Mouse (Mus musculus): ENCODE results near the gene Chmp6. TPM values are rescaled to one million over a fixed set of nuclear protein-coding genes. Genes with fewer than 3 reads are reported as not detected.

Chmp6 gene
- 41.9 and 43.9 TPM in 2 replicates for polyA plus RNA-seq (2012; rRNA removed)

DNA sequence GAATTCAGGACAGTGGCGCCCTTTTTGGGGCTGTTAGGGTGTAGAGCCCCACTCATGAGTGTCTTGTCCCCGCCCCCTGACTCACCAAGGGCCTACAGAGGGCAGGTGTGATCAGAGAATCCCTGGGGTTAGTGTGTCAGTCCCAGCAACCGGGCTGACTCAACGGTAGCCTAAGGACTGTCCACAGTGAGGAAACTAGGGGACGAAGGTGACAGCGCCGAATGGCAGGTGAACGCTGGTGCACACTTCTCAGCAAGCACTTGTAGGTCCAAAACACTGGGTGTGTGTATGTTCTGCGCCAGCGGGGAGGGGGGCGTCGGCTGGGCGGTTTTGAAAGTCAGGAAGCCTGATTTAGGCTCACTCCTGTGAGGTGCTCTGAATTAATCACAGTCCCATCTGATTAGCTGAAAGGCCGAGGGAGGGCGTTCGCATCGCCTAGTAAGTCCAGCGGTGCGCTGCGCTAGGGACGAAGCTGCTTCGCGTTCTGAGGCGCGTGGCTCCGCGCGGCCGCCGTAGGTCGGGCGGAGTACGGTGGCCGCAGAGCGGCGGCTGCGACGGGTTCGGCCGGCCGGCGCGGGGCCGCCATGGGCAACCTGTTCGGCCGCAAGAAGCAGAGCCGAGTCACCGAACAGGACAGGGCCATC, at the start of gene Chmp6:
Gene Chmp6, plus strand, starts transcription at position 151 of the 644 bp plus-strand sequence.
- peak within 1 kb of the TSS; percentile 89 for H3K4me3 ChIP-seq (replicated peaks; ENCODE audit: insufficient read depth, low read depth, low read length)
- peaks cover 17% of the 10 kb centered on the region; the same call in 1 of the 2 replicates for H3K4me1 ChIP-seq (ENCODE audit: control insufficient read depth, insufficient read depth, low read length)
- under 1% methylated on average over 48 of the region's 48 CpGs for WGBS
- no peaks in the 10 kb centered on the region for H3K27me3 ChIP-seq (ENCODE audit: control insufficient read depth, insufficient read depth, low read length)
- peak; percentile 45; the same call in 1 of the 2 replicates for TF ChIP-seq POLR2A (IDR thresholded peaks at IDR 0.05; ENCODE audit: borderline replicate concordance, insufficient read depth, low read length)
- 0 out of 2 replicates have a peak, but pooled peaks have one; percentile 9 for TF ChIP-seq CTCF (IDR thresholded peaks at IDR 0.05; ENCODE audit: borderline replicate concordance, insufficient read depth, low read depth, low read length)
- DNase-seq = peak; percentile 92 to 97
- peak within 1 kb of the TSS; percentile 62 for H3K27ac ChIP-seq (ENCODE audit: insufficient read depth, low read length)

DNA sequence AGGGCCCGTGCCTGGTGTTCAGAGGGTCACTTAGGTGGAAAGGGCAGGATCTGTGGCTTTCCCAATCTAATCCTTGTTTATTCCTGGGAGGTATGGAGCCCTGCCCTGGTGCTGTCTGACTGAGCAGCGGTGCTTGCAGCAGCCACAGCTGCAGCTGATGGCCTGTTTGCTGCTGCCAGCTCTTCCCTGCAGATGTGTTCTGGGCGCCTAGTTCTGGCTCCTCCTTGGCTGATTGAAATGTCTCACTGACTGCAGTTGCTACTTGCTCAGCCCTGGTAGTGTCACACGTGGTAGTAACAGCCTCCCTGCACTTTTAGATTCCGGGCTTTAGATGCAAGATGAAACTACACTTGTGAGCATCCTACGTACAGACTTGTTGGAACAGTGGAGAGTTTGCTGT, 46.4 kb upstream of the Chmp6 start:
- no peak for TF ChIP-seq CTCF (IDR thresholded peaks at IDR 0.05; ENCODE audit: borderline replicate concordance, insufficient read depth, low read depth, low read length)
- TF ChIP-seq POLR2A (IDR thresholded peaks at IDR 0.05; ENCODE audit: borderline replicate concordance, insufficient read depth, low read length) = no peak
- Histone ChIP-seq H3K4me3 (replicated peaks; ENCODE audit: insufficient read depth, low read depth, low read length) (no peak overlapping the region), H3K27me3 (ENCODE audit: control insufficient read depth, insufficient read depth, low read length) (no peaks in the 10 kb centered on the region), H3K4me1 (ENCODE audit: control insufficient read depth, insufficient read depth, low read length) (peaks cover 3% of the 10 kb centered on the region; the same call in 1 of the 2 replicates), H3K27ac (ENCODE audit: insufficient read depth, low read length) (no peak overlapping the region)
- WGBS = 83% methylated on average over 6 of the region's 6 CpGs
- no peak for DNase-seq

DNA sequence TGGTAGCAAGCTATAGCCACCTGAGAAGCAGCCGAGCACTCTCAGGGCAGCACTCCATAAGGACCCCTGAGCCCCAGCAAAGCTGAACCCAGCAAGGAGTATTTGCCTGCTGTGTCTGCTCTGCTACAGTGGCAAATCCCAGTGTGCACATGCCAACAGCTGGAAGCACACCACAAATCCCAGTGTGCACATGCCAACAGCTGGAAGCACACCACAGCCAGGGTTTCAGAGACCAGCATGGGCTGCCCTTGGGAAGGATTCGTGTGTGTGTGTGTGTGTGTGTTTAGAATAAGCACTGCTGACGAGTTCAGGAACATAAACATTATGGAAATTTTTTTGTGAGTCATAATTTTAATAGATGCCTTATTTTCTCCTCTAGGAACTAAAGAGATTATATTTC, 45.1 kb upstream of the Chmp6 start:
- TF ChIP-seq CTCF (IDR thresholded peaks at IDR 0.05; ENCODE audit: borderline replicate concordance, insufficient read depth, low read depth, low read length) (no peak), POLR2A (IDR thresholded peaks at IDR 0.05; ENCODE audit: borderline replicate concordance, insufficient read depth, low read length) (no peak)
- H3K4me1 ChIP-seq (ENCODE audit: control insufficient read depth, insufficient read depth, low read length) = peaks cover 3% of the 10 kb centered on the region; the same call in 1 of the 2 replicates
- H3K27me3 ChIP-seq (ENCODE audit: control insufficient read depth, insufficient read depth, low read length) = no peaks in the 10 kb centered on the region
- 87% methylated on average over 3 of the region's 3 CpGs for WGBS
- DNase-seq = no peak
- no peak overlapping the region for H3K4me3 ChIP-seq (replicated peaks; ENCODE audit: insufficient read depth, low read depth, low read length)
- no peak overlapping the region for H3K27ac ChIP-seq (ENCODE audit: insufficient read depth, low read length)

DNA sequence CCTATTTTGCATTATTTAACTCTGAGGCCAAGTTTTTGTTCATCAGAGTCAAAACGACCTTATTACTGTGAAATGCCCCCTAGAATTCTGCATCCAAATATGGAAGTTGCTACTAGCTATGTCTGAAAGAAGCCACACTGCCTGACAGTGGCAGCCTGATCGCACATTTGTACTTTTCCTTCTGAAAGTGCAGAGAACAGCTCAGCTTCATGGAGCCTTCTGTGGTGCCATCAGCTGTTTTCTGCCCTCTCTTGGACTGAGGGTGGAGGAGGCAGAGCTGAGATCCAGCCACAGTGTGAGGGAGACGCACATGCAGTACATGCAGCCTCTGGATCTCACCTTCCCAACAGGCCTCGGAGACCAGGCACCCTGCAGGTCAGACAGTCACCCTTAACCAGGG, 44.7 kb upstream of the Chmp6 start:
- 86% methylated on average over 4 of the region's 4 CpGs for WGBS

DNA sequence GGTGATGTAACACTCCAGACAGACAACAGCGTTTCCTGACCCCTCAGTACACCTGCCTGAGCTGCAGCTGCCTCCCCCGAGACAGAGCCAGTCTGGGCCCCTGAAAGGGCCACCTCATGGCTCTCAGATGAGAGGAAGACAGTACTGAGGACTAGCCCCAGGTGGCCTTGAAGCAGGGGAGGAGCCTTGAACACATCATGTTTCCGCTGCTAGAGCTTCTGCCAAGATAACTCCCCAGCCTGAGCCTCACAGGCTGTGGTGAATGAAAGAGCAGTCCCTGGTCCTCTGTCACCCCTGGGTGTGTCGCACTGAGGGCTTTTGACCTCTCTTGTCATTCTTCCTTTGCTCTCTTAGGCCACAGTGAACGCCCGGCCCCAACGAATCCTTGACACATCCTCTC, 42.1 kb upstream of the Chmp6 start:
- Histone ChIP-seq H3K27ac (ENCODE audit: insufficient read depth, low read length) (no peak overlapping the region), H3K27me3 (ENCODE audit: control insufficient read depth, insufficient read depth, low read length) (no peaks in the 10 kb centered on the region), H3K4me3 (replicated peaks; ENCODE audit: insufficient read depth, low read depth, low read length) (no peak overlapping the region), H3K4me1 (ENCODE audit: control insufficient read depth, insufficient read depth, low read length) (no peaks in the 10 kb centered on the region)
- no peak for TF ChIP-seq CTCF (IDR thresholded peaks at IDR 0.05; ENCODE audit: borderline replicate concordance, insufficient read depth, low read depth, low read length)
- TF ChIP-seq POLR2A (IDR thresholded peaks at IDR 0.05; ENCODE audit: borderline replicate concordance, insufficient read depth, low read length) = no peak
- DNase-seq = no peak
- WGBS = 81% methylated on average over 7 of the region's 7 CpGs

More for the DNA sequence above, 44.7 kb upstream of the Chmp6 start:
- no peak overlapping the region for H3K27ac ChIP-seq (ENCODE audit: insufficient read depth, low read length)
- no peak overlapping the region for H3K4me3 ChIP-seq (replicated peaks; ENCODE audit: insufficient read depth, low read depth, low read length)
- H3K4me1 ChIP-seq (ENCODE audit: control insufficient read depth, insufficient read depth, low read length) = no peaks in the 10 kb centered on the region
- DNase-seq = no peak
- TF ChIP-seq CTCF (IDR thresholded peaks at IDR 0.05; ENCODE audit: borderline replicate concordance, insufficient read depth, low read depth, low read length) = no peak
- no peak for TF ChIP-seq POLR2A (IDR thresholded peaks at IDR 0.05; ENCODE audit: borderline replicate concordance, insufficient read depth, low read length)
- H3K27me3 ChIP-seq (ENCODE audit: control insufficient read depth, insufficient read depth, low read length) = no peaks in the 10 kb centered on the region

DNA sequence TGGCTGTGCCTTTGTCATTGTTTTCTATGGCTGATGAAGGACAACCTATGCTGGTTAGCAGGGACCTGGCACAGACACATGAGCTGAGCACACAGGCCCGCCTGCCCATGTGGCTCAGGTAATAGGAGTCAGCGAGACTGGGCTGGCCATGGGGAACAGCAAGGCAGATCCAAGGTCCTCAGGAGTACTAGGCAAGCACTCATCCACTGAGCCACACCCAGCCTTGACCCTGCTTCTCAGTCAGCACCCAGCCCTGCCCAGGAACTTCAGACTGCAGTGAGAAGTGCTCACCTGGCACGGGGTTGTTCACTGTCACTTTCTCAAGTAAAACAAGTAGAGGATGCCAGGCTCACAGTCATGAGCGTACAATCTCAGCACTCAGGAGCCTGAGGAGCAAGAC, 39.6 kb upstream of the Chmp6 start:
- H3K4me3 ChIP-seq (replicated peaks; ENCODE audit: insufficient read depth, low read depth, low read length) = no peak overlapping the region
- no peaks in the 10 kb centered on the region for H3K27me3 ChIP-seq (ENCODE audit: control insufficient read depth, insufficient read depth, low read length)
- no peak overlapping the region for H3K27ac ChIP-seq (ENCODE audit: insufficient read depth, low read length)
- no peak for TF ChIP-seq POLR2A (IDR thresholded peaks at IDR 0.05; ENCODE audit: borderline replicate concordance, insufficient read depth, low read length)
- TF ChIP-seq CTCF (IDR thresholded peaks at IDR 0.05; ENCODE audit: borderline replicate concordance, insufficient read depth, low read depth, low read length) = no peak
- DNase-seq = no peak
- 84% methylated on average over 4 of the region's 4 CpGs for WGBS
- no peaks in the 10 kb centered on the region for H3K4me1 ChIP-seq (ENCODE audit: control insufficient read depth, insufficient read depth, low read length)

DNA sequence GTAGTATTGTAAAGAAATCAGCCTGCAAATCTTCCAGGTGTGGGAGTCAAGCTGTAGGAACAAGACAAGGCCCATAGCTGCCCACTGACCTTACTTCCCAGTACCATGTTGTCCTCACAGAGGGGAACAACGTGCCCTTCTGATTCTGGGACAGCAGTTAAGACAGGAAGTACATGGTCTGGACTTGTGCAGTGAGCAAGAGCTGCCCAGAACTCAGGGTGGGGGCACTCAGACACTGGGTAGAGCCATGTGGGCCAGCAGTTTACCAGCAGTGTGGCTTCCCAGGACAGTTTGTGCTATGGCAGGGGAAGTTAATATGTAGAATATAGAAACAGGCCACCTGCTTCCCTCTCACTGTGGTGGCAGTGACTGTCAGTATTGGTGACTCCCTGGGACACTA, 38.4 kb upstream of the Chmp6 start:
- Histone ChIP-seq H3K4me1 (ENCODE audit: control insufficient read depth, insufficient read depth, low read length) (no peaks in the 10 kb centered on the region), H3K27ac (ENCODE audit: insufficient read depth, low read length) (no peak overlapping the region), H3K4me3 (replicated peaks; ENCODE audit: insufficient read depth, low read depth, low read length) (no peak overlapping the region), H3K27me3 (ENCODE audit: control insufficient read depth, insufficient read depth, low read length) (no peaks in the 10 kb centered on the region)
- no peak for TF ChIP-seq POLR2A (IDR thresholded peaks at IDR 0.05; ENCODE audit: borderline replicate concordance, insufficient read depth, low read length)
- TF ChIP-seq CTCF (IDR thresholded peaks at IDR 0.05; ENCODE audit: borderline replicate concordance, insufficient read depth, low read depth, low read length) = no peak
- 79% methylated on average over 1 of the region's 1 CpGs for WGBS
- no peak for DNase-seq

DNA sequence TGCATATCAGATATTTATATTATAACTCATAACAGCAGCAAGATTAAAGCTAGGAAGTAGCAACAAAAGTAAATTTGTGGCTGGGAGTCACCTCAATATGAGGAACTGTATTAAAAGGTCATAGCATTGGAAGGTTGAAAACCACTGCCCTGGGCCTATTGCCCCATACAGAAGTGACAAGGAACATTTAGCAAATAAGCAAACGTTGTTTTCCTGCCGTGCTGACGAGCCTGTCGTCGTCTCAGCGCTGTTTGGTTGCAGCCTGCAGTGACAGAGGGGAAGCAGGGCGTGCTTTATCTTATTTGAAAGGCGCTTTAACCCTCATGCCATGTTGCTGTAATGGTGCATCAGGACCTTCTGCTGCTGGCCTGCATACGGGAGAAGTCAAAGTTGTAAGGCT, 37.6 kb upstream of the Chmp6 start:
- Histone ChIP-seq H3K27me3 (ENCODE audit: control insufficient read depth, insufficient read depth, low read length) (no peaks in the 10 kb centered on the region), H3K27ac (ENCODE audit: insufficient read depth, low read length) (no peak overlapping the region), H3K4me3 (replicated peaks; ENCODE audit: insufficient read depth, low read depth, low read length) (no peak overlapping the region), H3K4me1 (ENCODE audit: control insufficient read depth, insufficient read depth, low read length) (no peaks in the 10 kb centered on the region)
- 80% methylated on average over 9 of the region's 9 CpGs for WGBS
- DNase-seq = no peak
- TF ChIP-seq POLR2A (IDR thresholded peaks at IDR 0.05; ENCODE audit: borderline replicate concordance, insufficient read depth, low read length) (no peak), CTCF (IDR thresholded peaks at IDR 0.05; ENCODE audit: borderline replicate concordance, insufficient read depth, low read depth, low read length) (no peak)
